Mouse (Mus musculus) erythroblast, embryonic 14.5 days (primary cell): ENCODE measurements at regions not wholly inside any gene's neighbourhood (a gene's known extent, or its start where the extent isn't known, plus 50 kb on each side); places are given as distances from the start of the nearest gene placed in this dataset.

Experiments
- GATA1 ChIP-seq: IDR thresholded peaks from 2 replicates; pipeline ENCODE4 v1.6.1; 2012; ENCODE audit warnings: low read length, inconsistent platforms, mixed read lengths
- TAL1 ChIP-seq: IDR thresholded peaks from 3 replicates; pipeline ENCODE4 v1.6.1; 2012; ENCODE audit warnings: low read length, inconsistent platforms, mixed read lengths

GRCm38 (mm10) chr12:26072180-26072579, 342.9 kb downstream of the Rnf144a start:
- TF ChIP-seq TAL1 (no peak), GATA1 (no peak)
